Mouse (Mus musculus) CH12.LX (cell line): ENCODE results near the gene Cdca7. TPM values are rescaled to one million over a fixed set of nuclear protein-coding genes. Genes with fewer than 3 reads are reported as not detected.

Experiments
- DNase-seq: peaks from one replicate; pipeline ENCODE4 v3.0.0-alpha.2; 2013; ENCODE audit errors: extremely low read depth
- H3K27ac ChIP-seq: 2 replicates; pipeline ENCODE4 v1.5.1; 2012; ENCODE audit warnings: low read depth, mild to moderate bottlenecking, control low read depth, moderate library complexity; ENCODE audit not compliant: insufficient read depth
- H3K27me3 ChIP-seq: replicated peaks from 2 replicates; pipeline ENCODE3; 2012; ENCODE audit warnings: inconsistent platforms
- H3K36me3 ChIP-seq, 2 experiments: replicated peaks in 1 of 2; 2 replicates each; pipeline versions ENCODE3 to v1.6.1; 2012; ENCODE audit warnings: inconsistent platforms in 1 of 2, low read length in 1 of 2, mild to moderate bottlenecking in 1 of 2, mixed read lengths in 1 of 2, moderate library complexity in 1 of 2; ENCODE audit not compliant: control insufficient read depth in 1 of 2, insufficient read depth in 1 of 2
- H3K4me1 ChIP-seq, 2 experiments: 2 replicates each; pipeline ENCODE4 v1.6.1; 2012; ENCODE audit warnings: inconsistent platforms in 1 of 2, moderate library complexity in 1 of 2; ENCODE audit not compliant: insufficient read depth in 2 of 2, control insufficient read depth in 1 of 2
- H3K4me2 ChIP-seq: 2 replicates; pipeline ENCODE4 v1.6.1; 2012; ENCODE audit warnings: low read depth, mild to moderate bottlenecking, control low read depth; ENCODE audit not compliant: poor library complexity, insufficient read depth, severe bottlenecking
- H3K4me3 ChIP-seq, 3 experiments: fragments of 150-350 bp in 1 of 3; sonication (generic) in 1 of 3; replicated peaks in 1 of 3; 2 replicates each; pipeline versions ENCODE3 to v1.5.1; 2011 to 2012; ENCODE audit warnings: low read depth in 2 of 3, low read length in 2 of 3, mild to moderate bottlenecking in 2 of 3, moderate library complexity in 2 of 3, control low read depth in 1 of 3, improper control_type of control experiment in 1 of 3, inconsistent platforms in 1 of 3, mixed read lengths in 1 of 3; ENCODE audit not compliant: poor library complexity in 1 of 3
- H3K79me2 ChIP-seq: replicated peaks from 2 replicates; pipeline ENCODE4 v1.6.1; 2012; ENCODE audit warnings: mild to moderate bottlenecking, moderate library complexity; ENCODE audit not compliant: control insufficient read depth, poor library complexity, insufficient read depth, severe bottlenecking; ENCODE audit errors: extremely low read depth
- H3K9ac ChIP-seq: 2 replicates; pipeline ENCODE4 v1.6.1; 2012; ENCODE audit warnings: low read depth, mild to moderate bottlenecking, control low read depth, moderate library complexity; ENCODE audit not compliant: insufficient read depth
- H3K9me3 ChIP-seq: replicated peaks from 2 replicates; pipeline ENCODE3; 2012; ENCODE audit warnings: low read length, inconsistent platforms, mixed read lengths
- BHLHE40 ChIP-seq: IDR thresholded peaks from 2 replicates; pipeline ENCODE4 v1.6.1; 2011; ENCODE audit warnings: mild to moderate bottlenecking, low read depth, low read length, improper control_type of control experiment
- CHD1 ChIP-seq: IDR thresholded peaks from 2 replicates; pipeline ENCODE4 v1.6.1; 2012; ENCODE audit warnings: low read depth, low read length, improper control_type of control experiment, inconsistent platforms
- CTCF ChIP-seq, 2 experiments: IDR thresholded peaks in 1 of 2; conservative IDR thresholded peaks in 1 of 2; 2 replicates each; pipeline ENCODE4 v1.5.1; 2011 to 2012; ENCODE audit warnings: low read depth in 2 of 2, low read length in 2 of 2, improper control_type of control experiment in 1 of 2, inconsistent platforms in 1 of 2, mild to moderate bottlenecking in 1 of 2, moderate library complexity in 1 of 2
- E2F4 ChIP-seq: IDR thresholded peaks from 2 replicates; pipeline ENCODE4 v1.6.1; 2011; ENCODE audit warnings: low read depth, low read length, improper control_type of control experiment; ENCODE audit not compliant: insufficient replicate concordance
- ETS1 ChIP-seq: conservative IDR thresholded peaks from 2 replicates; pipeline ENCODE4 v1.6.1; 2012; ENCODE audit warnings: low read depth, mild to moderate bottlenecking, inconsistent platforms, low read length, improper control_type of control experiment, moderate library complexity
- GABPA ChIP-seq: IDR thresholded peaks from 2 replicates; pipeline ENCODE4 v1.6.1; 2012; ENCODE audit warnings: low read depth, low read length, improper control_type of control experiment, inconsistent platforms; ENCODE audit not compliant: insufficient replicate concordance
- IRF4 ChIP-seq: IDR thresholded peaks from 2 replicates; pipeline ENCODE4 v1.6.1; 2014; ENCODE audit warnings: low read depth, mild to moderate bottlenecking, inconsistent platforms, low read length, improper control_type of control experiment
- JUND ChIP-seq: conservative IDR thresholded peaks from 2 replicates; pipeline ENCODE4 v1.6.1; 2011; ENCODE audit warnings: low read depth, low read length, improper control_type of control experiment
- KAT2A ChIP-seq: IDR thresholded peaks from 2 replicates; pipeline ENCODE4 v1.6.1; 2012; ENCODE audit warnings: low read length, improper control_type of control experiment, inconsistent platforms; ENCODE audit not compliant: insufficient replicate concordance
- MYC ChIP-seq: IDR thresholded peaks from 2 replicates; pipeline ENCODE4 v1.6.1; 2011; ENCODE audit warnings: low read depth, mild to moderate bottlenecking, improper control_type of control experiment, low read length
- NELFE ChIP-seq: IDR thresholded peaks from 2 replicates; pipeline ENCODE4 v1.6.1; 2011; ENCODE audit warnings: low read depth, low read length, improper control_type of control experiment
- NRF1 ChIP-seq: IDR thresholded peaks from 2 replicates; pipeline ENCODE4 v1.6.1; 2014; ENCODE audit warnings: low read depth, mild to moderate bottlenecking, inconsistent platforms, low read length, improper control_type of control experiment, moderate library complexity
- POLR2A ChIP-seq: IDR thresholded peaks from 2 replicates; pipeline ENCODE4 v1.6.1; 2011; ENCODE audit warnings: low read depth, mild to moderate bottlenecking, improper control_type of control experiment, low read length
- POLR2AphosphoS2 ChIP-seq: IDR thresholded peaks from 2 replicates; pipeline ENCODE4 v1.6.1; 2011; ENCODE audit warnings: low read depth, low read length, improper control_type of control experiment
- RCOR1 ChIP-seq: conservative IDR thresholded peaks from 2 replicates; pipeline ENCODE4 v1.6.1; 2012; ENCODE audit warnings: low read depth, mild to moderate bottlenecking, inconsistent platforms, low read length, improper control_type of control experiment
- SIN3A ChIP-seq: IDR thresholded peaks from 2 replicates; pipeline ENCODE4 v1.6.1; 2012; ENCODE audit warnings: low read length, improper control_type of control experiment, inconsistent platforms
- SMC3 ChIP-seq: IDR thresholded peaks from 2 replicates; pipeline ENCODE4 v1.6.1; 2011; ENCODE audit warnings: low read depth, low read length, improper control_type of control experiment
- TBP ChIP-seq: conservative IDR thresholded peaks from 2 replicates; pipeline ENCODE4 v1.6.1; 2011; ENCODE audit warnings: low read depth, low read length, improper control_type of control experiment
- TCF12 ChIP-seq: IDR thresholded peaks from 2 replicates; pipeline ENCODE4 v1.6.1; 2014; ENCODE audit warnings: low read depth, mild to moderate bottlenecking, inconsistent platforms, low read length, improper control_type of control experiment
- UBTF ChIP-seq: IDR thresholded peaks from 2 replicates; pipeline ENCODE4 v1.6.1; 2012; ENCODE audit warnings: low read depth, mild to moderate bottlenecking, inconsistent platforms, low read length, improper control_type of control experiment, moderate library complexity
- USF1 ChIP-seq: IDR thresholded peaks from 2 replicates; pipeline ENCODE4 v1.6.1; 2014; ENCODE audit warnings: low read depth, mild to moderate bottlenecking, inconsistent platforms, low read length, improper control_type of control experiment
- ZKSCAN1 ChIP-seq: IDR thresholded peaks from 2 replicates; pipeline ENCODE4 v1.6.1; 2012; ENCODE audit warnings: low read depth, inconsistent platforms, low read length, improper control_type of control experiment, borderline replicate concordance
- dilution Hi-C: fragments of 300-500 bp; cut with MboI; formaldehyde crosslinking; loops from 2 replicates; pipeline ENCODE4 v1.14.3; 2020; ENCODE audit warnings: low sequenced_read_pairs; ENCODE audit not compliant: extremely low pct_unique_long_range_greater_than_20kb, extremely low pct_ligation_motif_present
- in situ Hi-C: fragments of 300-500 bp; cut with MboI; formaldehyde crosslinking; loops from 3 replicates; pipeline ENCODE4 v1.14.3; 2019; ENCODE audit warnings: low sequenced_read_pairs, low pct_ligation_motif_present, low pct_unique_long_range_greater_than_20kb, mixed read lengths
- polyA plus RNA-seq: library from polyadenylated mRNA; unstranded; fragments of >175 nt; gene quantifications from 2 replicates; pipeline ENCODE4 v1.2.1, GENCODE M21; 2012; ENCODE audit warnings: low read depth; ENCODE audit not compliant: insufficient read length
- total RNA-seq, 2 experiments: library from RNA; depleted of rRNA; stranded (reverse); fragments of 300-350 nt in 1 of 2; fragments of >200 nt in 1 of 2; gene quantifications; 2 replicates each; pipeline ENCODE4 v1.2.3; 2012 to 2014

The Cdca7 gene
- total RNA-seq (2012; rRNA removed) = 83.5 and 92.9 TPM in 2 replicates
- total RNA-seq (2014; rRNA removed) = 176 and 202 TPM in 2 replicates
- 91.1 and 114 TPM in 2 replicates for polyA plus RNA-seq

DNA sequence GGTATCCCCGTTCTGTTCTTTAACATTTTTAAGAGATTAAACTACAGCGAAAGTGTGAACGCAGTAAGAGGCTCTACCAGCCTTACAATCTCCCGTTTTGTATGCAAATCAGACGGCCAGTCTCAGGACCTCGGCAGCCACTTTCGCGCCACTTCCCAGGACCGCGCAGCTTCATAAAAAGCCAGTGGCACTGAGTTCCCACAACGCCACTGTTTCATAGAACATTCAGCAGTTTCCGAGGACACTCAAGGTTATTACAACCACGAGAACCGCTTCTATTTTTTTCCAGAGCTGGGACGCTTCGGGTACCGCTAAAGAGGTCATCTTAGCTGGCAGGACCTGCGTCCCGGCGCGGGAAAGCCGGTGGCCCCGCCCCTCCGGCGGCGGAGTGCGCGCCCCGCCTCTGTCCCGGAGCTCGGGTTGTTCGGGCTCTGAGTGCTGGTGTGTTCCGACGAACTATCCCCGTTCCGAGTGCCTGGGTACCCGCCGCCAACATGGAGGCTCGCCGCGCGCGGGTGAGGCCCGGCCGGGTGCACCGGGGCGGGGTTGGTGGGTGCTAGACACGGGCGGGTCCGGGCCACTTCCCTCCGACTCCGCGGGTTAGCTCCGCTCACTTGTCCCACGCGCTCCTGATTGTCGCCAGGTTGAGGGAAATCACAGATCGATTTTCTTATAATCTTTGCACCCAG, at the start of gene Cdca7:
Cdca7 (plus strand) TSS at position 363 of the 689 bp plus-strand sequence.
- in situ Hi-C loops = no loop called here
- peaks cover 12 to 28% of the 10 kb centered on the region in 2 experiments for H3K36me3 ChIP-seq
- TF ChIP-seq NELFE = peak; percentile 60
- TF ChIP-seq CTCF (conservative IDR thresholded peaks at IDR 0.05 in 1 of 2, IDR thresholded peaks at IDR 0.05 in 1 of 2; ENCODE audit: low read depth in 2 of 2, low read length in 2 of 2) = no peak
- TF ChIP-seq ETS1 = no peak
- TF ChIP-seq IRF4 = no peak
- peak; percentile 87 for TF ChIP-seq TBP
- TF ChIP-seq MYC = peak; percentile 38; the same call in 1 of the 2 replicates
- TF ChIP-seq SIN3A = no peak; the same call in 1 of the 2 replicates
- TF ChIP-seq USF1 = no peak
- no peak for TF ChIP-seq JUND
- TF ChIP-seq ZKSCAN1 = no peak
- TF ChIP-seq UBTF = no peak
- TF ChIP-seq BHLHE40 = peak; percentile 55
- TF ChIP-seq POLR2A = peak; percentile 81
- 0 out of 2 replicates have a peak, but pooled peaks have one; percentile 16 for TF ChIP-seq NRF1
- TF ChIP-seq POLR2AphosphoS2 = peak; percentile 41; the same call in 1 of the 2 replicates
- peak; percentile 38; the same call in 1 of the 2 replicates for TF ChIP-seq TCF12
- TF ChIP-seq KAT2A = 0 out of 2 replicates have a peak, but pooled peaks have one; percentile 33
- no peak for TF ChIP-seq SMC3
- TF ChIP-seq CHD1 = no peak
- no peak for TF ChIP-seq GABPA
- peak; percentile 100 for TF ChIP-seq E2F4
- TF ChIP-seq RCOR1 = no peak
- TF ChIP-seq, all 38 proteins: peak for 10
- Histone ChIP-seq H3K4me1 (peaks cover 12 to 49% of the 10 kb centered on the region in 2 experiments), H3K79me2 (peaks cover 40% of the 10 kb centered on the region), H3K27ac (peak within 1 kb of the TSS; percentile 74), H3K9me3 (no peaks in the 10 kb centered on the region), H3K4me3 (peak within 1 kb of the TSS; percentile 88 to 95 (median 92)), H3K27me3 (no peaks in the 10 kb centered on the region), H3K9ac (peak within 1 kb of the TSS; percentile 81), H3K4me2 (peak within 1 kb of the TSS; percentile 88)
- dilution Hi-C loops = no loop called here
- peak; percentile 86 for DNase-seq
